ENCODE assay signal across 11 mouse cellular contexts in the genomic region with DNA sequence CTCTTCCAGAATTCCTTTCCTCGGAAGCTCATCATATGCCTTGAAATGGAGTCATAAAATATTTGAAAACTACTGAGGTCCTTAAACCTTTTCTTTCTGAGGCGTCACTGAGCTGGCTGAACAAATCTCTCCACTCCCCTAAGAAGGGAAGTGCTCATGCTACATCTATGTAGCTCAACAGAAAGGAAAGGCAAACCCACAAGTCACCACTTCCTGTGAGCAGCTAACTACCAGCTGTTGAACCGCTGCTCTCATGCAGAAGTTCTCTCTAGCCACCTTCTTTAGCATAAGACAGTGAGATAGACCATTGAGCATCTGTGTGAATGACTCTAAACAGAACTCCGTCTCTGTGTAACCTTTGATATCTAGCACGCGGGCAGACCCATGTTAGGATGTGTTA.
DNase-seq lines count a peak whose midpoint lies in the region; ATAC-seq and TF ChIP-seq lines count a peak whose summit lies in the region.
"Had no signal": no experiment of that assay in that cellular context is flagged by ENCODE, and none has a peak within 500 bp of the region (broad histone marks: within the 10 kb centered on the region; RNA-seq: fewer than 3 reads in every experiment).

No protein-coding gene starts in this region.

- no peak for TF ChIP-seq POLR2A in thymus, adult 2 months (IDR thresholded peaks at IDR 0.05; ENCODE audit: control insufficient read depth, extremely low read depth, insufficient read depth, low read length, poor library complexity)

- no peaks in the 10 kb centered on the region for H3K27me3 ChIP-seq in thymus, adult 2 months (ENCODE audit: control insufficient read depth, insufficient read depth, low read length)
- no peaks in the 10 kb centered on the region for H3K27me3 ChIP-seq in forebrain, embryonic 14.5 days (replicated peaks; ENCODE audit: control insufficient read depth, insufficient read depth, low read length)

- no peak overlapping the region for H3K9ac ChIP-seq in forebrain, embryonic 14.5 days (ENCODE audit: low read length)

- 6% methylated on average over 6 of the region's 6 CpGs for WGBS in thymus, adult 2 months
- whole genome bisulfite sequencing in forebrain, embryonic 14.5 days: 97% methylated on average over 6 of the region's 6 CpGs

- no peaks in the 10 kb centered on the region for H3K9me3 ChIP-seq in forebrain, embryonic 14.5 days (replicated peaks; ENCODE audit: control insufficient read depth, low read length)

- H3K4me2 ChIP-seq in forebrain, embryonic 14.5 days (ENCODE audit: low read length): no peak overlapping the region

- intact Hi-C loops in left cerebral cortex, postnatal 36 days (cut with DNase I): no loop called here

- peak; percentile 91 for ATAC-seq in megakaryocyte, adult 5-6 weeks (ENCODE audit: poor library complexity, severe bottlenecking)
- no peak for ATAC-seq in forebrain, embryonic 14.5 days

- no peak for TF ChIP-seq CTCF in thymus, adult 2 months (IDR thresholded peaks at IDR 0.05; ENCODE audit: borderline replicate concordance, control insufficient read depth, extremely low read depth, insufficient read depth, low read length, poor library complexity)

- H3K4me1 ChIP-seq in brown adipose tissue, adult 24 weeks (ENCODE audit: control insufficient read depth, insufficient read depth, insufficient read length, low read length): no peaks in the 10 kb centered on the region
- H3K4me1 ChIP-seq in thymus, adult 2 months (replicated peaks; ENCODE audit: control insufficient read depth, insufficient read depth, low read length): 0 out of 2 replicates have a peak, but pooled peaks cover 4% of the 10 kb centered on the region
- H3K4me1 ChIP-seq in forebrain, embryonic 14.5 days (ENCODE audit: control insufficient read depth, insufficient read depth, low read length): no peaks in the 10 kb centered on the region

- 0 out of 2 replicates have a peak overlapping the region, but pooled peaks have one; percentile 15 for H3K27ac ChIP-seq in brown adipose tissue, adult 24 weeks (replicated peaks; ENCODE audit: low read depth, low read length)
- peak overlapping the region; percentile 21; the same call in 1 of the 2 replicates for H3K27ac ChIP-seq in thymus, adult 2 months (ENCODE audit: control insufficient read depth, insufficient read depth, low read length)
- no peak overlapping the region for H3K27ac ChIP-seq in forebrain, embryonic 14.5 days (ENCODE audit: low read depth, low read length)

- DNase-seq in kidney, adult 9 months: peak; percentile 32
- DNase-seq in kidney, postnatal 10 days: no peak
- DNase-seq in thymus, adult 2 months: peak; percentile 80
- DNase-seq in left cerebral cortex, postnatal 36 days (ENCODE audit: low spot score in 2 of 2): no peak
- no peak for DNase-seq in forebrain, embryonic 14.5 days (ENCODE audit: low spot score)
- no peak for DNase-seq in ovary, adult 18-20 months (ENCODE audit: low spot score)
- DNase-seq: cerebellum, postnatal 25 days; gastrocnemius, postnatal 10 days; kidney, postnatal 4 days had no signal

- H3K4me3 ChIP-seq in brown adipose tissue, adult 24 weeks (ENCODE audit: insufficient read depth, low read depth, low read length): 0 out of 2 replicates have a peak overlapping the region, but pooled peaks have one; percentile 8
- H3K4me3 ChIP-seq in thymus, adult 2 months (ENCODE audit: control insufficient read depth, insufficient read depth, low read length): no peak overlapping the region
- H3K4me3 ChIP-seq in forebrain, embryonic 14.5 days (ENCODE audit: low read depth, low read length): no peak overlapping the region

- H3K36me3 ChIP-seq in thymus, adult 2 months (ENCODE audit: control insufficient read depth, insufficient read depth, low read length): no peaks in the 10 kb centered on the region
- no peaks in the 10 kb centered on the region for H3K36me3 ChIP-seq in forebrain, embryonic 14.5 days (ENCODE audit: control insufficient read depth, insufficient read depth, low read length)

Comparison
In these comparisons a context has a peak if more than half of its experiments do, and no peak if none do; other contexts are left out.
1. DNase-seq: peak in kidney, adult 9 months (single experiment) and thymus, adult 2 months (single experiment); none in kidney, postnatal 10 days (single experiment), left cerebral cortex, postnatal 36 days (0 of 2), forebrain, embryonic 14.5 days (single experiment) and ovary, adult 18-20 months (single experiment).